Mouse (Mus musculus): ENCODE measurements at regions not wholly inside any gene's neighbourhood (a gene's known extent, or its start where the extent isn't known, plus 50 kb on each side); places are given as distances from the start of the nearest gene placed in this dataset.

GRCm38 (mm10) chr9:52591188-52591587 lies 88.4 kb downstream of the AI593442 start:
- TF ChIP-seq CTCF (IDR thresholded peaks at IDR 0.05; ENCODE audit: control insufficient read depth, insufficient read depth, insufficient read length): no peak
- no peak for TF ChIP-seq CEBPB (IDR thresholded peaks at IDR 0.05; ENCODE audit: low read depth)
- TF ChIP-seq MYOG (IDR thresholded peaks at IDR 0.05; ENCODE audit: control insufficient read depth, extremely low read depth, insufficient read length): no peak
- no peak for TF ChIP-seq MYOD1 (IDR thresholded peaks at IDR 0.05; ENCODE audit: control insufficient read depth, insufficient read length, low read depth)
- no peak for TF ChIP-seq MAX (IDR thresholded peaks at IDR 0.05)
- no peak for TF ChIP-seq USF1 (IDR thresholded peaks at IDR 0.05; ENCODE audit: low read depth)
- no peak for TF ChIP-seq FOSL1 (IDR thresholded peaks at IDR 0.05; ENCODE audit: insufficient read depth, low read length, poor library complexity, severe bottlenecking)

Data from C2C12 (cell line).